Mouse (Mus musculus): ENCODE results near the gene Wdr53.
"Not testable (repeated sequence)": the region's sequence is repeated elsewhere in the genome, so short reads cannot be mapped to it uniquely, and the experiment has no call there.

The Wdr53 gene

DNA sequence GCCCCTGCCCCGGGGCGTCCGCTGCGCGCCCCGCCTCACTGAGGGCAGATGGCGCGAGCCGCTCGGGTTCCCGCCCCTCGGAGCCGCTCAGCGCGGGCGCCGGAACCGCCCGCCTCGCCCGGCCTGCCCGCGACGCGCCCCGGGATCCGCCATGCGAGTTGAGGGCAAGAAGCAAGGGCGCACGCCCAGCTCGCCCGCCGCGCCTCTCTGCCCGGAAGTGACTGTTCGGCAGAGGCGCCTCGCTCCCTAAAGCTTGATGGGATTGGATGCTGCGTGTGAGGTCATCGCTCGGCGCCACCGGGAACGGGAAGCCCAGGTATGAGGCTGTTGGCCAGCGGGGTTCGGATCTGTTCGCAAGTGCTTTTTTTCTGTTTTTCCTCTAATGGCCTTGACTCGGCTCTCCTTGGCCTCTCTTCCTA, at the start of gene Wdr53, which contains the start of gene Fbxo45:
TSS of gene Wdr53 (plus strand) at position 276 of the 419 bp plus-strand sequence.
TSS of gene Fbxo45 (minus strand) at position 207 of the 419 bp plus-strand sequence.
- peak; percentile 93 to 97 for DNase-seq (ENCODE audit: low spot score in 2 of 2)

- DNase-seq (ENCODE audit: low spot score in 2 of 2) = no peak
These were observed 46.6 kb upstream of the Wdr53 start for GRCm38 (mm10) chr16:32200256-32201003.

DNA sequence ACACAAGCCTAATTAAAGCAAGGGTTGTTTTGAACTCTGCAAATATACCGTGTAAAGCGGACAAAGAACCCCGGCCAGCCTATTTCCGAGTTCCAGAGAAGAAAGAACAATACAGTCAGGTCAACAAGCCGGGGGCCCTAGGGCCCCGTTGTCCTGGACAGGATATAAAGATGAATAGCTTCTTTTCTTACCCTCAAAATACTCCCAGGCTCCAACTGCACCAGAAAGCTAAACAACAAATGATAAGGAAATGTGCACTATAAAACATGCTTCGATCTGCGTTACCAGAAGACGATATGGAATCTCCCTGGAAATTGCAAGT, 46.1 kb upstream of the Wdr53 start:
- no peak for DNase-seq (ENCODE audit: low spot score in 2 of 2)

DNA sequence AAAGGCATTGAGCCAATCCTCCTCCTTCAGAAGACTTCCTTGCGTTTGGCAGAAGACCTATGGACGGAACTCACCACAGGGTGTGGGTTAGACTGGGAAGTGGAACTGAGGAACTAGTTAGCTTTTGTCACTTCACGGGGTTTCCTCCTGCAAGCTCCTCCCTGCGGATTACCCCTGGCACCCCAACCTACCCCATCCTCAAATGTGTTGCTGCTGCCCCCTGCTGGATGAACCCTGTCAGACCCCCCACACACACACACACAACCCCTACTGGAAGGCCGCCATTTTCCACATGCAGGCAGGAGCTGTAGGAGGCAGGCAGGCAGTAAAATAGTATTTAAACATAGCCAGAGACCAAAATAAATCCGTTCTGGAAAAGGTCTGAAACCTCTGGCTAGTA, 44.3 kb upstream of the Wdr53 start:
- peak; percentile 80 to 88 for DNase-seq (ENCODE audit: low spot score in 2 of 2)

- no peak for DNase-seq (ENCODE audit: low spot score in 2 of 2)
These were observed 42.1 kb upstream of the Wdr53 start for GRCm38 (mm10) chr16:32204902-32205301.

DNA sequence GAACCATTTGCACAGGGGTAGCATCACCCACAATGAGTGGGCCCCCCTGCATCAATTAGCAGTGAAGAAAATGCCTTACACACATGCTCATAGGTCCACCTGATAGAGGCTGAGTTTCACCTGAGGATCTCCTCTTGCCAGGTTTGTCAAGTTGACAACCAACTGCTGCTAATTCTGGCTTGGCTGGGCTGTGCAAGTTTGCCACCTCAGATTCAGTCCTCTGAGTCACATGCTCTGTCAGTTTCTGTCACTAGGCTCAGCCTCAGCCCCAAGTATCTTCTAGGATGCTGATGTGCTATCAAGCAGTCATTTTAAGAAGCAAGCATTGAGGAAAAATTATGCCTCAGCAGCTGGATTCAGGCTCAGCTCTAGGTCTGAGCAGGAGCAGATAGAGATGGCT, 32.9 kb upstream of the Wdr53 start:
- no peak for DNase-seq (ENCODE audit: low spot score in 2 of 2)

GRCm38 (mm10) chr16:32214804-32215576, 32.0 kb upstream of the Wdr53 start:
- no peak for DNase-seq (ENCODE audit: low spot score in 2 of 2)

- DNase-seq (ENCODE audit: low spot score in 2 of 2) = no peak
These were observed 25.2 kb upstream of the Wdr53 start for GRCm38 (mm10) chr16:32221803-32222202.

GRCm38 (mm10) chr16:32222399-32222798, 24.6 kb upstream of the Wdr53 start:
- DNase-seq (ENCODE audit: low spot score in 2 of 2) = no peak

DNA sequence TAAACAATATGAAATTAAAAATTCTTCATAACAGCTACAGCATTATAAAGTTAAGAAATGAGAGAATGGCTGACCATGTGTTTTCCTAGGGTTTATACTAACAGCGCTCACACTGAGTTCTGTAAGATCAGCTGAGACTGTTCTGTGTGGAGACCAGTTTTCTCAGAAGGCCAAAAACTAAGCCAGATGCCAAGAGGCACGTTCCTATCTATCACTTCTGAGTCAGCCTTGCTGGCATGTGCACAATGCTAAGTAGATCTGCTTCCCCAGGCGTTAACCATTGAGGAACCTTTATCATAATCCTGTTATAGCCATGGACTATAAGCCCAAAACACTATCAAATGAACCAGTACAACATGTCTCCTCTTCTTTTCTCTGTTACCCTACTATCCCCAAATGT, 15.0 kb upstream of the Wdr53 start:
- not testable (repeated sequence) for DNase-seq (ENCODE audit: low spot score in 2 of 2)

- no peak for DNase-seq (ENCODE audit: low spot score in 2 of 2)
These were observed 8.9 kb upstream of the Wdr53 start for GRCm38 (mm10) chr16:32237930-32238680.

DNA sequence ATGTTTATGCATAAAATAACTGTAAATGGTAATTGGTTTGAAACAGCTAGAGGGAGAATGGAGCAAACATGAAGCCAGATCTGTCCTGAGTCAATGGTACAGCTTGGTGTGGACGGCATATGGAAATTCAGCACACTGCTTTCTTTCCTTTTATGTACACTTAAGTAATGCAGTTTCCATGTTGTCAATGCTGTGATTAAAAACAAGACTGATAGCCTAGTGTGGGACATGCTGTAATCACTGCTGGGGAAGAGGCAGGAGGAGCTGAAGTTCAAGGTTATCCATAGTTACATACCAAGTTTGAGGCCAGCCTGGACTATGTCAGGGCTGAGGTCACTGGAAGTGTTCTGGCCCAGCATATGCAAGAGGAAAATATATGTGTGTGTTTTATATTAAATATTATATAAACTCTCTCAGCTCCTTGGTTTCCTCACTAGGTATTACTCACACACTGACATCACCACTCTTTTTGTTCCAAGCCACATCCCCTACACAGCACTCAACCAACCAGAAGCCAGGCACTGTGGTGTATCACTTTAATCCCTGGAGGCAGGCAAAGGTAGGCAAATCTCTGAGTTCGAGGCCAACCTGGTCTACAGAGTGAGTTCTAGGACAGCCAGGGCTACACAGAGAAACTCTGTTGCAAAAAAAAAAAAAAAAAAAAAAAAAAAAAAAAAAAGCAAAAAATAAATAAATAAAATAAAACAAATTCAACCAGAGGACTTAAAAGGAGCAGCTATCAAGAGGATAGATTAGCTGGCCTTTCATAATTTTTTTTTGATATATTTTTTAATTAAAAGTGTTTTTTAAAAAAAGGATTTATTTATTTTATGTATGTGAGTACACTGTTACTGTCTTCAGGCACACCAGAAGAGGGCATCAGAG, 7.4 kb upstream of the Wdr53 start:
- DNase-seq (ENCODE audit: low spot score in 2 of 2) = no peak

- no peak for DNase-seq (ENCODE audit: low spot score in 2 of 2)
These were observed 3.1 kb upstream of the Wdr53 start for GRCm38 (mm10) chr16:32243901-32244300.

DNA sequence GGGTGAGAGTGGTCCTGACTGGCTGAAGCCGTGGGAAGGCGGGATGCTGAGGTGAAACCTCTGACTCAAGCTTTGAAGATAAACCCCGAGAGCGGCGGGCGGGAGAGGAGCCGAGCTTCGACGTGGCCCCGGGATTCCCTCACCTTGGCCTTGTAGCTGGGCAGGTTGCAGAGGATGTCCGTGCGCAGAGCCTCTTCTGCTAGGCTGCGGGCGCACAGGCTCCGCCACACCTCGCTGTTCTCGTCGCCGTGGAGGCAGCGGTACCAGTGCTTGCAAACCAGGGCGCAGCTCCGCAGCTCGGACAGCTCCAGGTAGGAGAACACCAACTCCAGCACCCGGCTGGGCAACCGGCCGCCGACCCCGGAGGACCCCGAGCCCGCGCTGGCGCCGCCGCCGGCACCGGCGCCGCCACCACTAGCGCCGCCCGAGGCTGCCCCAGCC, 656 bp upstream of the Wdr53 start:
- peak; percentile 34 to 40 for DNase-seq (ENCODE audit: low spot score in 2 of 2)

GRCm38 (mm10) chr16:32264225-32264624, 17.2 kb downstream of the Wdr53 start:
- peak in 1 of 2 experiments; percentile 29 for DNase-seq (ENCODE audit: low spot score in 2 of 2)

DNA sequence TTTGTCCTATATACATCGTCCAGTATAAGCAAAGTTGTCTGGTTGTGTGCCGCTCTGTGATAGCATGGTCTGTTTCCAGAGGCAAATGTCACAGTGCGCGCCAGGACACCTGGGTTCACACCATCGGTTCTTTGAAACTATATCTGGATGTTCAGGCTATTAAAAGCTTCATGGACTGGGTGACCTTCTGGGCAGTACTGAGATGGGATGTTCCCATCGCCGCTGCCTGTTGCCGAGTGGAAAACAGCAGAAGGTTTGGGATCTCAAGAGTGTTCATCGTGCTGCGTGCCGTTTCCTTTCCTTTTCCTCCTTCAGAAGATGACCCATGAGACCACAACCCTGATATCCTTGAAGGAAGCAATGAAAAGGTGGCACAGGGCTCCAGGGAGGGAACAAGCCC, 24.3 kb downstream of the Wdr53 start, which contains the start of gene Smco1:
TSS of gene Smco1 (plus strand) at position 178 of the 400 bp plus-strand sequence.
- DNase-seq (ENCODE audit: low spot score in 2 of 2) = no peak

- peak in 1 of 2 experiments; percentile 17 for DNase-seq (ENCODE audit: low spot score in 2 of 2)
These were observed 26.3 kb downstream of the Wdr53 start for GRCm38 (mm10) chr16:32273338-32273737.

- no peak for DNase-seq (ENCODE audit: low spot score in 2 of 2)
These were observed 28.0 kb downstream of the Wdr53 start for GRCm38 (mm10) chr16:32275041-32275440.

DNA sequence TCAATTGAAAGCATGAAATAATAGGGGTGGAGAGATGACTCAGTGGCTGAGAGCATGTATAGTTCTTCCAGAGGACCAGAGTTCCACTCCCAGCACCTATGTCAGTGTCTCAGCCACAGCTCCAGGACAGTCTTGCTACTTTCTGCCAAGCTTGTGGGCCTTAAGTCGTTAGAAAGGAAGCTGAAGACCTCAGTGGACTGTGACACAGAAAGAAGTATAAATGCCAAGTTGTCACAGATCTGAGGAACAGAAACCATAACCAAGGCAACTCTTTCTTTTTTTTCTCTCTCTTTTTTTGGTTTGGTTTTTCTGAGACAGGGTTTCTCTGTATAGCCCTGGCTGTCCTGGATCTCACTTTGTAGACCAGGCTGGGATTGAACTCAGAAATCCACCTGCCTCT, 28.8 kb downstream of the Wdr53 start:
- DNase-seq (ENCODE audit: low spot score in 2 of 2) = no peak

GRCm38 (mm10) chr16:32277308-32278256, 30.6 kb downstream of the Wdr53 start, which contains the start of gene Rnf168:
Gene Rnf168, plus strand, starts transcription at chr16:32277459.
- DNase-seq (ENCODE audit: low spot score in 2 of 2) = peak; percentile 81 to 84

Measured in spleen, postnatal 14 days (tissue).